Mouse (Mus musculus): ENCODE results near the gene Pknox1.
"Not testable (repeated sequence)": the region's sequence is repeated elsewhere in the genome, so short reads cannot be mapped to it uniquely, and the experiment has no call there.

The Pknox1 gene

DNA sequence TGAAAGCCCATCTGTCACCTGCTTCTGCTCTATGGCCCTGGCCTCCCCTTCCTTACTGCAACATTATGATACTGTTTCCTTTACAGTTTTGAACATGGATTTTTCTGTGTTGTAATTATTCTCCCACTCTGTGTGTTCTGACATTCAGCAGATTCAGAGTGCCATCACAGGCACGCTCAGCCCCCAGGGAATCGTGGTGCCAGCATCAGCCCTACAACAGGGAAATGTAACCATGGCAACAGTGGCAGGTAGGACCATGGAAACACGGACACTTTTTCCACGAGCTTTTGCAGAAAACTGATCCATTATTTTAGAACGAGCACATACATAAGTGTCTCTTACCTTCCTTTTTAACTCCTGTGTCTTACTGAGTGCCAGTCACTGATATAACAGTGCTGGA lies 30.5 kb downstream of the Pknox1 start:
- DNase-seq (ENCODE audit: low spot score in 2 of 2): no peak

- no peak for DNase-seq (ENCODE audit: low spot score in 2 of 2)
Measured at GRCm38 (mm10) chr17:31597957-31598356, 33.4 kb downstream of the Pknox1 start.

DNA sequence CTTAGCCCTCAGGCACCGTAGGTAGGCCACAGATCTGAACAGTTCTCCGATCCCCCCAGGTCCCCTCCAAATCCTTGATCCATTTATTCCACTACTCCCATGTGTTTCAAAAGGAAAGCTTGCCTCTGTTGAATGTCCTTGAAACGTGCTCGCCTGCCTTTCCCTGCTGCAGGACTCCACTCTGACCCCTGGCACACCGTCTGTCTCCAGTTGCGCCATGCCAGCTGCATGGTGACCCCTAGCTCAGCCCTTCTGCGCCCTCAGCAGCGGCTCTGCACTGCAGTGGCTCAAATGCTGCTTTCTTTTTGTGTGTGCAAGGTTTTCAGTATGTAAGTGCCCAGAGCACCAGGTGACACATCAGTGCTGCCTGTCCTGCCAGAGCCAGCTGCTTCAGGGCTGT lies 34.1 kb downstream of the Pknox1 start:
- DNase-seq (ENCODE audit: low spot score in 2 of 2): no peak

GRCm38 (mm10) chr17:31606424-31606823 lies 41.9 kb downstream of the Pknox1 start:
- DNase-seq (ENCODE audit: low spot score in 2 of 2): no peak

GRCm38 (mm10) chr17:31607256-31607951 lies 42.9 kb downstream of the Pknox1 start:
- no peak for DNase-seq (ENCODE audit: low spot score in 2 of 2)

- DNase-seq (ENCODE audit: low spot score in 2 of 2): not testable (repeated sequence)
Measured at GRCm38 (mm10) chr17:31609173-31609572, 44.6 kb downstream of the Pknox1 start.

- DNase-seq (ENCODE audit: low spot score in 2 of 2): no peak
Measured at GRCm38 (mm10) chr17:31609895-31610294, 45.4 kb downstream of the Pknox1 start.

- no peak for DNase-seq (ENCODE audit: low spot score in 2 of 2)
Measured at GRCm38 (mm10) chr17:31613086-31613755, 48.7 kb downstream of the Pknox1 start.

- DNase-seq (ENCODE audit: low spot score in 2 of 2): no peak
Measured at GRCm38 (mm10) chr17:31623101-31623500, 58.6 kb downstream of the Pknox1 start.

GRCm38 (mm10) chr17:31627961-31628360 lies 63.4 kb downstream of the Pknox1 start:
- no peak for DNase-seq (ENCODE audit: low spot score in 2 of 2)

DNA sequence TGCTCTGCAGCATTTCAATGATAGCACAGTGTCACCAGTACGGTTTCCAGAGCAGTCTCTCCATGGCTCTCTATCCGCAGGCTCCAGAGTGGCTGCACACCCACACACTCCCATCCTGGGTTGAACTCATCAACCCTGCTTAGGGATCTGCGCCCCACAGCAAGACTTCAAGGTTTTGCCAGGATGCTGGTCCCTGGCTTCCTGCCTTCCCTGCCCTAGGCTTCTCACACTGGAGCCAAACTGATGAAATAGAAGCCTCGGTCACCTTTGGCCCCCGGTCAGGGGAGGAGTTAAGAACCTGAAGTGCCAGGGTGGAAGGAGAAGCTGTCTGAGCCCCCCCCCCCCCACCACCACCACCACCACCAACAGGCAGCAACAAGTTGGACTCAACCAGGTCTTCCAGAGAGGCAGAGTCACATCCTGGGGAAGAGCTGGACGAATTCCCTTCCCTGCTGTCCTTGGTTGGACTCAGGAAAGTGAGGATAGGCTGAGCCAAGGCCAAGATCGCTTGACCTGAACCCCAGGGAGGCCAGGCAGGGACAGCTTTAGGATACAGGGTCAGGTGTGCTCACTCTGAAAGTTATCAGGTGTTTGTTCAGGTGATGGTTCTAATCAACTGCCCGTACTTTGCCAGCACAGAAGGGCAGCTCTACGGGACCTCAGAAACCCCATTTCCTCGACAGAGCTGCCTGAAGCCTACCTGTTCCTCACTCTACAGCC lies 66.7 kb downstream of the Pknox1 start:
- DNase-seq (ENCODE audit: low spot score in 2 of 2): no peak

DNA sequence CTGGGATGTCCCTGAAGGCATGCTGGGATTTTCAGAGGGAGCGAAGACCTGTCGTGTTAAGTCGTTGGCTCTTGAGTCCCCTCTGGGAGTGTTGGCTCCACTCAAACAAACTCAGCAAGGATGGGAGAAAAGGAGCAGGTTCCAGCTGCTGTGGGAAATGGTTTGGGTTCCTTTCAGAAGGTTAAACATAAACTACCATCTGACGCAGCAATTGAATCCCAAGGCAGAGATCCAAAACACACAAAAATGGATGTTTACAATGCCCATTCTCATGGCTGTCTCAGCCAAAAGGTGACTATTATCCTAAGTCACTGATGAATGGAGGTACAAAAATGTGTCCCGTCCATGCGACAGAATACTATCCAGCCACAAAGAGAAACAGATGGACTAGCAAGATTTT lies 68.5 kb downstream of the Pknox1 start:
- DNase-seq (ENCODE audit: low spot score in 2 of 2): no peak

- DNase-seq (ENCODE audit: low spot score in 2 of 2): no peak
Measured at GRCm38 (mm10) chr17:31634896-31635295, 70.4 kb downstream of the Pknox1 start.

- no peak for DNase-seq (ENCODE audit: low spot score in 2 of 2)
Measured at GRCm38 (mm10) chr17:31635781-31636180, 71.2 kb downstream of the Pknox1 start.

DNA sequence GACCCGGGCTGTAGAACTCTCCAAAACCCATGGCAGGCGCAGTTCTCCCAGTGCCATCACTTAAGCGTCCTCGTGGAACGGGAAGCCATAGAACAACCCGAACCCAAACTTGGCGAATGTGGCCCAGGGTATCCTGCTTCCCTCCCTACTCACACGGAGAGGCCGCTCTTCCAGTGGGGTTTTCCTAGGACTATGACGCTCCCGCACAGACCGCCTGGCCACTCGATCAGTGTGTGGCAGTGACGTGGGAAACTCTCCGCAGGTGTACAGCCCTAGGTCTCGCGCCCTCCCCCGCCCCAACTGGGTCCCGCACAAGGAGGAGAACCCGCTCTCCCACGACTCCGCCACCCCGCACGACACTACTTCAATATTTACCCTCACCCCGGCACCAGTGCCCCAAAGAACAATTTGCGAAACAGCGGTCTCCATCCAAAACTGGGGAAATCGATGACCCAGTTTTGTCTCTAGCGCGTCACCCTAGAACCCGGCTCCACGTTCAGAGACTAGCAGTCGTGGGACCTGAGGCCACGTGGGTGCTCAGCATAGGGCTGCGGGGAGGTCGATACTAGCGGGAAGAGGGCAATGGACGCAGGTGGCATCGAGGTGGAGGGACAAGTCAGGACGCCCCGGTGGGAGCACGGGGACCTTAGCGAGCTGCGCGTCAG lies 71.9 kb downstream of the Pknox1 start:
- DNase-seq (ENCODE audit: low spot score in 2 of 2): no peak

GRCm38 (mm10) chr17:31636942-31637811 lies 72.6 kb downstream of the Pknox1 start, which contains the start of gene Cbs:
Gene Cbs (minus strand): TSS chr17:31637238.
- peak; percentile 47 to 60 for DNase-seq (ENCODE audit: low spot score in 2 of 2)

- peak; percentile 50 to 67 for DNase-seq (ENCODE audit: low spot score in 2 of 2)
Measured at GRCm38 (mm10) chr17:31637866-31638570, 73.5 kb downstream of the Pknox1 start.

DNA sequence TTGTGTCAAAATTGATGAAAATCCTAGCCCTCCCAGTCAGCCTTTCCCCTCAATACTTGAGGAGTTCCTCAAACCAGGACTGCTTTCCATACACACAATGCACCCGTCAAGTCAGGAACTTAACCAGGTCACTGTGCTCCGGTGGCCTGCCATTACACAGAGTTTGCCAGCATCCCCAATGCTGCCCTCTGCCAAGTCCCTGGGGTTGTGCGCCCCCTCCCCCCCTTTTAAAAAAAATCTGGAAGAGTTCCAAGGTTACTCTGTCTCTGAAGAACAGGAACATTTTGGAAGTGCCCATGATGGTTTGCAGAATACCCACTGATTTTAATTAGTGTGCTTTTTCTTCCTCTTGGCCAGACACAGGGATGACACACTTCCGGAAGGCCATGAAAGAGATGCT lies 75.1 kb downstream of the Pknox1 start:
- no peak for DNase-seq (ENCODE audit: low spot score in 2 of 2)

DNA sequence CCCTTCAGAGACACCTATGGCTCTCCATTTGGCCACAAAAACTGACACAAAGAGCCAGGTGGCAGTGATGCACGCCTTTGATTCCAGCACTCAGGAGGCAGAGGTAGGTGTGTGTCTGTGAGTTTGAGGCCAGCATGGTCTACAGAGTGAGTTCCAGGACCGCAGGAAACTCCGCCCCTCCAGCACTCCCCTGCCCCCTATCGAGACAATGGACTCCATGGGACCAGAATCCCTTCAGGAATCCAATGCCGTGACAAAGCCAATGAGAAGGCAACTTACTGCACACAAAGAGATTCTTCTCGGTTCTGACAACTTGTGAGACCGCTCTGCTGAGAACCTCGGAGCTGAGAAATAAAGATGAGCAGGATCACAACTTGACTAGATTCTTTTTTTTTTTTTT lies 77.8 kb downstream of the Pknox1 start:
- DNase-seq (ENCODE audit: low spot score in 2 of 2): no peak

- DNase-seq (ENCODE audit: low spot score in 2 of 2): no peak
Measured at GRCm38 (mm10) chr17:31642913-31643312, 78.4 kb downstream of the Pknox1 start.

Measured in frontal cortex, postnatal 36 days (tissue).